Mouse (Mus musculus): ENCODE results near the gene Dhcr24. TPM values are rescaled to one million over a fixed set of nuclear protein-coding genes. Genes with fewer than 3 reads are reported as not detected.

The Dhcr24 gene
- total RNA-seq, 2 experiments from 2014 or later: 15.1 to 16.9 TPM

Other genes with a start within 250 kb of the Dhcr24 start
- 10 to 100 TPM; 39.2 to 41.6 TPM for gene Usp24, start 244.8 kb upstream of the Dhcr24 start, total RNA-seq (2021)
- under 1 TPM in 1 of 2 experiments, not detected in 1; 0.12 TPM for gene Pcsk9, start 96.7 kb upstream of the Dhcr24 start, total RNA-seq (2021)
- gene Bsnd, start 68.8 kb upstream of the Dhcr24 start, total RNA-seq (2021): under 1 TPM; 0.12 to 0.36 TPM
- not detected for gene Lexm, start 56.2 kb downstream of the Dhcr24 start, total RNA-seq (2021)
- gene Ttc22, start 61.4 kb downstream of the Dhcr24 start, total RNA-seq (2021): under 1 TPM; 0.16 to 0.26 TPM
- gene Pars2, start 90.0 kb downstream of the Dhcr24 start, total RNA-seq (2021): 1 to 10 TPM; 3.9 to 4.5 TPM
- 10 to 100 TPM; 22.1 to 26.7 TPM for gene Ttc4, start 117.9 kb downstream of the Dhcr24 start, total RNA-seq (2021)
- gene Mroh7, start 169.9 kb downstream of the Dhcr24 start, total RNA-seq (2021): under 1 TPM; 0.16 to 0.47 TPM
- not detected for gene Fam151a, start 172.9 kb downstream of the Dhcr24 start, total RNA-seq (2021)
- gene Acot11, start 244.0 kb downstream of the Dhcr24 start, total RNA-seq (2021): 1 to 10 TPM; 5.3 to 7.4 TPM